In genomic region chr9:66882406-66882821, GRCm38 (mm10) we compare ENCODE assay signal across 14 mouse cellular contexts. TPM values are rescaled to one million over a fixed set of nuclear protein-coding genes. Genes with fewer than 3 reads are reported as not detected.
A peak's percentile ranks its signal among the peaks of the same experiment; 100 is the strongest.
DNase-seq lines count a peak whose midpoint lies in the region; ATAC-seq lines count a peak whose summit lies in the region.
"Had no signal": no experiment of that assay in that cellular context is flagged by ENCODE, and none has a peak within 500 bp of the region (broad histone marks: within the 10 kb centered on the region; RNA-seq: fewer than 3 reads in every experiment).

No protein-coding gene starts in this region.

- no peak overlapping the region for H3K9ac ChIP-seq in embryonic facial prominence, embryonic 11.5 days (replicated peaks; ENCODE audit: low read length)
- H3K9ac ChIP-seq: limb, embryonic 13.5 days; neural tube, embryonic 12.5 days; stomach, embryonic 15.5 days had no signal

- intact Hi-C loops in left cerebral cortex, postnatal 14 days (cut with DNase I): no loop called here

- H3K4me1 ChIP-seq in embryonic facial prominence, embryonic 11.5 days (ENCODE audit: control insufficient read depth, insufficient read depth, low read length): peaks cover 4% of the 10 kb centered on the region

- no peaks in the 10 kb centered on the region for H3K9me3 ChIP-seq in embryonic facial prominence, embryonic 11.5 days (replicated peaks; ENCODE audit: control insufficient read depth, low read length)
- H3K9me3 ChIP-seq: hindbrain, embryonic 10.5 days; limb, embryonic 13.5 days; neural tube, embryonic 12.5 days; stomach, embryonic 15.5 days had no signal

- WGBS in embryonic facial prominence, embryonic 11.5 days: 36% methylated on average over 8 of the region's 8 CpGs

- no peaks in the 10 kb centered on the region for H3K36me3 ChIP-seq in embryonic facial prominence, embryonic 11.5 days (replicated peaks; ENCODE audit: control insufficient read depth, insufficient read depth, low read depth, low read length)
- H3K36me3 ChIP-seq: stomach, embryonic 15.5 days had no signal

- H3K27ac ChIP-seq in embryonic facial prominence, embryonic 11.5 days (replicated peaks; ENCODE audit: low read depth, low read length): no peak overlapping the region
- H3K27ac ChIP-seq: hindbrain, embryonic 10.5 days; limb, embryonic 13.5 days; neural tube, embryonic 12.5 days; stomach, embryonic 15.5 days had no signal

- no peak overlapping the region for H3K4me2 ChIP-seq in embryonic facial prominence, embryonic 11.5 days (ENCODE audit: low read depth, low read length)
- H3K4me2 ChIP-seq: limb, embryonic 13.5 days; neural tube, embryonic 12.5 days; stomach, embryonic 15.5 days had no signal

- no peak for ATAC-seq in embryonic facial prominence, embryonic 11.5 days (replicated peaks; ENCODE audit: insufficient number of reproducible peaks, low FRiP score, low TSS enrichment, low read depth)
- ATAC-seq: Patski had no signal

- peak; percentile 27 for DNase-seq in kidney, postnatal 10 days
- no peak for DNase-seq in kidney, adult 18-20 months
- DNase-seq in CD8-positive naive resting alpha-beta T cell, adult 2 months (ENCODE audit: low read depth in 2 of 2, low spot score in 2 of 2): peak; percentile 21 to 52
- DNase-seq in embryonic facial prominence, embryonic 11.5 days (ENCODE audit: low spot score): peak; percentile 54
- DNase-seq in natural killer cell, adult 2 months (ENCODE audit: low spot score in 2 of 2): peak; percentile 61 to 62
- no peak for DNase-seq in retina, postnatal 1 day
- no peak for DNase-seq in cerebellum, postnatal 25 days
- no peak for DNase-seq in left cerebral cortex, postnatal 14 days (ENCODE audit: low spot score in 2 of 2)
- DNase-seq: cerebellum, postnatal 36 days had no signal

- no peaks in the 10 kb centered on the region for H3K27me3 ChIP-seq in embryonic facial prominence, embryonic 11.5 days (ENCODE audit: control insufficient read depth, insufficient read depth, low read length)
- H3K27me3 ChIP-seq: limb, embryonic 13.5 days; neural tube, embryonic 12.5 days; Patski; stomach, embryonic 15.5 days had no signal

- H3K4me3 ChIP-seq in embryonic facial prominence, embryonic 11.5 days (ENCODE audit: low read depth, low read length): no peak overlapping the region
- H3K4me3 ChIP-seq: hindbrain, embryonic 10.5 days; limb, embryonic 13.5 days; neural tube, embryonic 12.5 days; stomach, embryonic 15.5 days had no signal

RNA-seq across cellular contexts. Expression of gene Rab8b, which starts 37.1 kb away (rescaled TPM):
- polyA plus RNA-seq in embryonic facial prominence, embryonic 11.5 days (2014; fragmentation: Nextera tagmentation; extraction: Ambion mirVana): 17.9 and 18.8 TPM in 2 replicates
- 10 to 100 TPM; 23.4 to 24.4 TPM for total RNA-seq in left cerebral cortex, postnatal 14 days (2021)

RNA-seq across cellular contexts. Expression of gene Aph1c, which starts 47.9 kb away (rescaled TPM):
- 1.8 and 3.1 TPM in 2 replicates for polyA plus RNA-seq in embryonic facial prominence, embryonic 11.5 days (2014; fragmentation: Nextera tagmentation; extraction: Ambion mirVana)
- total RNA-seq in left cerebral cortex, postnatal 14 days (2021): 1 to 10 TPM; 4.6 to 5.0 TPM

Comparison
In these comparisons a context has a peak if more than half of its experiments do, and no peak if none do; other contexts are left out.
1. DNase-seq: peak in kidney, postnatal 10 days (single experiment), CD8-positive naive resting alpha-beta T cell, adult 2 months (2 of 2), embryonic facial prominence, embryonic 11.5 days (single experiment) and natural killer cell, adult 2 months (2 of 2); none in kidney, adult 18-20 months (single experiment), retina, postnatal 1 day (single experiment), cerebellum, postnatal 25 days (0 of 2) and left cerebral cortex, postnatal 14 days (0 of 2).